Mouse (Mus musculus): ENCODE results near the gene Rgs19.

DNA sequence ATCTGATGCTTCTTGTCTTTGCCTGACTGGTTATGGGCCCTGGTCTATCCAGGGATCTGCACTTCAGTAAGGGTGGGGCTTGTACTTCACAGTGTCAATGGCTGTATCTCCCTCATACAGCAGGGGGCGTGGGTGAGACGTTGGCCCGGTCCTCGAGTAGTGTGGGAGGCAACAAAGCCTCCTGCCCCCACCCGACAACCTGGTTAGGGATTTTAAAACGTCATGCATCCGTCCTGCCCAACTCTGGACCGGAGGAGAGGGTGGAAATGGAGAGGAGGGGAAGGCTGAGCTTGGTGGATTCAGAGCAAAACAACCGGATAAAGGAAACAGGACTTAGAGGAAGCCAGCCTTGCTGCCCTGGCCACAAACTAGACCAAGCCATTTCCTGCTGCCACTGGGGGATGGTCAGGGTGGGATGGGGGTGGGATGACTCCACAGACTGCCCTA lies 34.1 kb downstream of the Rgs19 start:
- TF ChIP-seq POLR2A (IDR thresholded peaks at IDR 0.05; ENCODE audit: low read depth, low read length) (no peak), CTCF (IDR thresholded peaks at IDR 0.05; ENCODE audit: extremely low read depth, insufficient read depth, insufficient read length, insufficient replicate concordance) (peak; percentile 75; the same call in 1 of the 2 replicates)
